Mouse (Mus musculus) brain, adult 2 months (tissue): ENCODE measurements at regions not wholly inside any gene's neighbourhood (a gene's known extent, or its start where the extent isn't known, plus 50 kb on each side); places are given as distances from the start of the nearest gene placed in this dataset.
A peak's percentile ranks its signal among the peaks of the same experiment; 100 is the strongest.

Experiments
- DNase-seq: peaks from one replicate; pipeline ENCODE4 v3.0.0; 2011; ENCODE audit warnings: low read depth, low spot score

DNA sequence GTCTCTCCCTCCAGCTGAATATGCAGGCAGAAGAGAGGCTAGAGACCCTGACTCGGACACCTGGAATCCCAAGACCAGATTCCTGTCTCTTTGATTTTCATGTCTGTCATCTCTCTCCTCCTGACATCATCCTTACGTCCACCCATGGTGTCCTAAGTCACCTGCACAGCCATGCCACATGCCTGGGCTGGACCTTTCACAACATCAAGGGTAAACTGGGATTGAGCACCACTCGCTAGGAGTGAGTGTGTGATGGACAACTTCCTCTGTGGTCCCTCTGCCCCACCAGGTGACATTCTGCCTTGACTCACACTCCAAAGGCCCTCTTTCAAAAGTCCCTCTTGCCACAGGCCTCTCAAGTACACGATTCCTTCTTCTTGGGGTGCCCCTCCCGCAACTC lies 244.1 kb downstream of the Bcl11b start:
- no peak for DNase-seq

DNA sequence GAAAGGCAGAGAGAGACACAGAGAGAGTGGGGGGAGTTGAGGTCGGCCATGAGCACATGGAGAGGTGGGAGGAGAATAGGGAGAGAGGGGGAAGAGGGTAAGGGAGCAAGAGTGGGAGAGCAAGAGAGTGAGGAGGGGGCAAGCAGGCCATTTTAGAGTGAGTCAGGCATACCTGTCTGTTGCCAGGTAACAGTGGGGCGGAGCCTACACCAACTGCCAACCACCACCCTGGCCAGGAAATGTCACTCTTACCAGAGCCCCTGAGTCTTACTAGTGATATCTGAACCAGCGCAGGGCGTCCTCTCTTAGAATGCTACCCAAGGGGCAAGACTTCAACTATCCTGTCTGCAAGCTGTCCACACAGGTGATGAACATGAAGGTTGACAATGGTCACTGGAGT lies 243.5 kb downstream of the Bcl11b start:
- DNase-seq: no peak

DNA sequence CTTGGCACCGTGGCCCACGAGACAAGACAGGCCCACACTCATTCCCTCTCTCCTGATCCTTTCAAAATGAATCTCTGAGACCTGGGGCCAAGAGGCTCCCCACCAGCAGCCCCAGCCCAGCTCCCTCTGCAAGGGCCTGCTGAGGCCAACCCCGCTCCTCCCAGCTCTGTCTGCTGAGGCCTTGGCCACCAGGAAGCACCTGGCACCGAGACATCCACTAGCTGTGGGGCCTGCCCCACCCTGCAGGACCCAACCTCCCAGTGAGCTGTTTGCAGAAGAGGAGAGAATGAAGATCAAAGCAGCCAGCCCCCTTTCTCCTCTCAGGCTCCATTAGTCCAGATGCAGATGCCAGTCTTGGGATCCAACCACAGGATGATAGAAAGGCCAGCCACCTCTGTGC lies 241.3 kb downstream of the Bcl11b start:
- no peak for DNase-seq

DNA sequence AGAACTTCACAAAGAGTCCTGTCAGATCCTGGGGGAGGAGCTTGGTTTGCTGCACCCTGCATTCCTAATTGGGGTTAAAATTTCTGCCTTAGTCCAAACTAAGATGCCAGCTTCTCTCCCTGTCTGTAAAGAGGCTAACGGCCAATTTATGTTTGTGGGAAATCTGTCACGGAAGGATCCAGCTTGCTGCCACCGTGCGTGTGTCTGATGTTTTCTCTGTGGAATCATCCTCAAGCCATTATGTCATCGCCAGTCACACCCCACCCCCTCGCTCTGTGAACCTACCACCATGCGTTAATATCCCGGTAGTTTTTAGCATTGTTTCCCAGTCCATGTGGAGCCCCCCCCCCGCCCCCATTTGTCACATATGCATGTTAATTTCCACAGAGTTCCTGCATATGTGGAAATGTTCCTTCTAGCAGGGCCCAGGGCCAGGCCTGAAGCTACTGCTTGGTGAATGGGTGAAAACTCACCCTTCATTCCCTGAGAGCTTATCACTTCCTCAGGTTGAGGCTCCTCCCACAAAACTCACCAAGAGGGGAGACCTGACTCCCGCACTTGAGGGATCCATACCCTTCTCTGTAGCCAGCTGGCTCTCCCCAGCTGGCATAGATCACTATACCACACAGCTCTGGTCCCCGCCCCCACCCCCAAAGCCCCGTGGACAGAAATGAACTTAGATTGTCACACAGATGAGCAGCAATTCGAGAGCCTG lies 233.4 kb downstream of the Bcl11b start:
- DNase-seq: no peak

DNA sequence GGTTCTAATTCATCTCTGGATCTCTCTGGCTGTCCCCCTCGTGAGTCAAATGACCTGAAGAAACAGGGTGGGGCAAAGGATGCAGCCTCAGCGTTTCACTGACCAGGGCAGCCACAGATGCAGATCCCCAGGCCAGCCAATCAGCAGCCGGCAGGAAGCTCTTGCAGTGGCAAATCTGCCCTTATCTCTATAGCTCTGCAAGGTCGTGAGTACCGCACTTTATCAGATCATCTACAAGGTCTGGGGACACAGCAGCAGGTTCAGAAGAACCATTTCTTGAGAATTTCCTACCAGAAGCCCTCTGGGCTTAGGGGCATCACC lies 232.9 kb downstream of the Bcl11b start:
- no peak for DNase-seq

DNA sequence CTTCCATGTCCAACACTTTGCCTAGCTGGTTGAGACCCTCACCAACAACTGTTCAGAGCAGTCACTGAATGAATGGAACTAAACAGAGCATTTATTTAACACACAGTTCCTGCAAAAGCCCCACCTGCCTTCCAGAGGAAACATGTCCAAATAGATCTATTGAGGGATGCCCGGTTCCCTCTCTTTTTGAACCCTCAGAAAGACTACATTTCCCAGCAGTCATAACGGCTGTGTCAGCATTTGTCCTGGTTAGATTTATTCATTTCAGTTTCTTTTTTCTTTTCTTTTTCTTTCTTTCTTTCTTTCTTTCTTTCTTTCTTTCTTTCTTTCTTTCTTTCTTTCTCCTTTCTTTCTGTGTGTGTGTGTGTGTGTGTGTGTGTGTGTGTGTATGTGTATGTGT lies 232.1 kb downstream of the Bcl11b start:
- no peak for DNase-seq

DNA sequence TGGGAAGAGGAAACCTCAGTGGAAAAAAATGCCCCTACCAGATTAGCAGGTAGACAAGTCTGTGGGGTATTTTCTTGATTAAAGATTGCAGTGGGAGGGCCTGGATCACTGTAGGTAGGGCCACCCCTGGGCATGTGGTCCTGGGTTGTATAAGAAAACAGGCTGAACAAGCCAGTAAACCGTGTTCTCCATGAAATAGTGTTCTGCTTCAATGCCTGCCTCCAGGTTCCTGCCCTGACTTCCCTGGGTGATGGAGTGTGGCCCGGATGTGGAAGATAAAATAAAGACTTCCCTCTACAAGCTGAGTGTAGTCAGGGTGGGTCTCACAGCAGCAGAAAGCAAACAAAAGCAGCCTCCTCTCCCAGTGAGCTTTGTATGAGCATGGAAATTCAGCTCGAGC lies 231.6 kb downstream of the Bcl11b start:
- DNase-seq: no peak

DNA sequence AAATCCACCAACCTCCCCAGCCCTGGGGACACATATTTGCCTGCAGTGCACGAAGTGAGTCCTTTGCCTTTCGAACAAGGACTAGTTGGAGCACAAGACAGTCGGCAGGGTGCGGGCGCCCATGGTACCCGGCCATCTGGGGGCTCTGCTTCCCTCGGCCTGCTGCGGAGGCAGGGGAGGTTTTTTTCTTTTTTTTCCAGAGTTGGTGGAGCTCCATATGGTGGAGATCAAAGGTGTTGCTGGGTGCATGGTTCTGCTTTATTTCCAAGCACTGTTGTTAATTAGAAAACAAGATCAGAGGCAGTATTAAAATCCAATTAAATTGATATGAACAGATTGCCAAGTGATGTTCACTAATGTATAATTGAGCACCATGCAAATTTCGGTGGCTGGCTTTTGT lies 225.4 kb downstream of the Bcl11b start:
- no peak for DNase-seq

DNA sequence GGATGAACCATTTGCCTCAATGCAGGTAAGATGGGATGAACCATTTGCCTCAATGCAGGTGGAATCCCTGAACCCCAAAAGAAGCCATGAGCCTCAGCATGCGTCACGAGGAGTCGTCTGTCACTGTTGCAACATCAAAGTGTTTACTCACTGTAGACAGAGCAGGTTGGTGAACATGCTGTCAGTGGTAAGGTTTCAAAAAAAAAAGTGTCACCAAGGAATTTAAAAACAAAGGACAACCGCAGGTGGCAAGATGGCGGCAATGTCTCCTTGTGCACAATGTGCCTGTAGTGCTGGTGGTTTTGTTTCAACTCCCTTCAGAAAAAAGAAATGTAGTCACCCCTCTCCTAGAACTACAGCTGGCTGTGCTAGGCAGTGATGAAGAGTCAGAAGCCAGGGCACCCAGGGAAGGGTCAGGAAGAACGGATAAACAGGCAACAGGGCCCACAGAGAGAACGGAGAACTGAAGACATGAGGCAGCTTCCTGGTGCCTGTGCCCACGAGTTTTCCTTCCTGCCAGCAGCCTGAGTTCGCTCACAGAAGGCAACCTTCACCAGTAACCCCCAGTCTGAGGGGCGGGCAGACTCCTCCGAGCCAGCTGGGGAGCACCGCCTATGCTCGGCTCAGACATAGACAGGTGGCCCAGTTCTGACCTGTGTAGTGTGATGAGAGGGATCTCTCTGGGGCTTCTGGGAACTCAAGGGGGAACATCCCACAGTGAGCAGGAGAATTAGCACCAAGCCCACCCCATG lies 223.9 kb downstream of the Bcl11b start:
- DNase-seq: no peak

DNA sequence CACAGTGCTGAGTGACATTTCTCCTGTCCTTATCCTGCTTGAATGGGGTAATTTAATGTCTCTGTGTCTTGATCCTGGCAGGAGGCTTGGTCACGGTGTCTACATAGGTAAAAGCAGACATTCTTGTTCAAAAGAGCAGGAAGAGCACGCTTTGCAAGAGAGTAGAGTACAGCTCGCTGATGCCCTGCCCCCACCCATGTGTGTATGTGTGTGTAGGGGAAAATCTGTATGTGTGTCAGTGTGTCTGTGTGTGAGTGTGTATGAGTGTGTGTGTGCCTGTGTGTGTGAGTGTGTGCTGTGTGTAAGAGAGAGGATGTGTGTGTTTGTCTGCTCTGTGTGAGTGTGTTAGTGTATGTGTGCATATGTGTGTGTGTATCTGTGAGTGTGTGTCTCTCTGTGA lies 221.3 kb downstream of the Bcl11b start:
- DNase-seq: no peak

DNA sequence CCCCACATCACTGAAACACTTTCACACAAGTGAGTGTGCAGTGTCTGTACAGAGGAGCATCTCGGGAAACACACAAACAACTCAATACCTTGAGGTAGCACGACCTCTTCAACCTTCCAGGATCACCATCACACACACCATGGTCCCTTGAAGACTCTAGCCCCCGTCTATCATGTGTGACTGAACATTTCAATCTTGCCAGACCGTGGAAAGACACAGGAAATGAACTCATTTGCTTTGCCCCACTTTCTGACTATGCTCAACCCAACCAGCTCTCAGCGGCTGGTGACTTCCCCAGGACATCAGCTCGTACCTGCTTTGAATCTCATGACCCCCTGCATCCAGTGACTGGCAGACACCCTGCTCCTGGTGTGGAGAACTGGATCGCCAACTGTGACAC lies 219.6 kb downstream of the Bcl11b start:
- DNase-seq: no peak

DNA sequence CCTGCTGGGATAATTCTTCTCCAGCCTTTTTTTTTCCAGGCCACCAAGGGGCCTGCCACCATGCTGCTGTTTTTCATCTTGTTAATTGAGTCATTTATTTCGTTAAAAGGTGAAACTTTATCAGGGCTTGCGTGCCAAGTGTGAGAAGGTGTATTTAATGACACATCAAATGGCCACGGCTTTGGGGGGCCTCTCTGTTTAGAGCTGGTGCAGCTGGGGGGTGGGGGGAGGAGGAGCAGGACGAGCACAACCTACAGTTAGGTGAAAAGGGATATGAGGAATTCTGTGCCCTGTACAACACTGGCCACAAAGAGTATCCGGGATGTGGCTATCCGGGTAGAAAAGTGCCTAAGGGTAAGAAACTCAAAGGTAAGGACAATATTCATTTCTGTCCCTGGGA lies 213.6 kb downstream of the Bcl11b start:
- no peak for DNase-seq

DNA sequence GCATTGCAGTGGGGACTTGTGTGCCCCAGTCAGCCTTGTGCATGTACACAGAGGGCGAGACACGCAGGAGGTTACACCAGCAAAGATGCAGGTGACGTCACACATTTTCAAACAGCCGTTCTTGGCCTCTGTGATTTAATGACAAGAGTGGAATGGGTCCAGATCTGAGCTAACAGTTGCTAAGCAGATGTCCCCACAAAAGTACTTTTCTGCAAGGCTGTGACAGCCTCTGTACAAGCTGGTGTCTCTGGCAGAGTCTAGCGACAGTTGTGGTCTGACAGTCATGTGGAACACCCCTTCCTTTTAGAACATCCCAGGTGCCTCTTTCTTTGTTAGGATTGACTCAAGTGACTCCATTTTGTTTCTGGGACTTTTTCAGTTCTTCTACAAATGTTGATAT lies 203.1 kb downstream of the Bcl11b start:
- peak; percentile 58 for DNase-seq

DNA sequence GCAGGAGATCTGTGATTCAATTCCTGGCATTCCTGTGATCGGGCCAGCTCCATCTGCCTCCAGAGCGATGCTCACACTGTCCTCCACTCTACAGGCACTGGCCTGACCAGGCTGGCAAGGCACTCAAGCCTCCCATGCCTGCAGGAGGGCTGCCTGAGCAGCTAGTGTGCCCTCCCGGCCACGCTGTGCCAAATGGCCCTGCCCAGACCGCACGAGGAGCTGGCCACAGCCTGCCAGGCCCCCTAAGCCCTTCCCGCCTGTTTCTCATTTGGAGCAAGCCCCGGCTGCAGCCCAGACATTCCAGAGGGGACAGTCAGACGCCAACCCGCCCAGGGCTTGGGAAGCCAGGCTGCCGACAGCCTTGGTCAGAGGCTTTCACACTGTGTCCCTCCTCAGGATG lies 195.8 kb downstream of the Bcl11b start:
- DNase-seq: peak; percentile 92

DNA sequence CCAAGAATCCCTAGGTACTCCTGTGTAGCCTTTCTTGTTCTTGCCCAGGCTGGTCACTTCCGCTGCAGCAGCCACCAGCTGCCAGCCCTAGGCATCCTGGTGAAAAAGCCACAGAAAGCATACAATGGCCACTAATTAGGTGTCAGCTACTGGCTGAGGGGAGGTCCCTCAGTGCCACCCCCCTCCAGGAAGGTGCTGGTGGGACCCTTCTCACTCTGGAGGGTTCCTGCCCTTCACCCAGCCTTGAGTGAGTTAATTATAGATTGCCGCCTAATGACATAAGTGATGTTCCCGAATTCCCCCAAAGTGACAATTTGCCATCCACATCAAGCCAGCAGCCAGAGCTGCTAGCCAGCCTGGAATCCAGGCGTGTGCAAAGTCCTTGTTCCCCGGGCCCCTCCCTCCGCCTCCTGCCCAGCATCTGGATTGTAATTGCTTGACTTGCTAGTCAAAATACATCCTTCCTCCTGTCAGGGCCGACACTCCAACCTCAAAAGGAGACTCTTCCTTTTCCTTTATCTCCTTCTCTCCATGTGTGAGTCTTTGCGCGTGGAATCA lies 195.2 kb downstream of the Bcl11b start:
- DNase-seq: no peak

DNA sequence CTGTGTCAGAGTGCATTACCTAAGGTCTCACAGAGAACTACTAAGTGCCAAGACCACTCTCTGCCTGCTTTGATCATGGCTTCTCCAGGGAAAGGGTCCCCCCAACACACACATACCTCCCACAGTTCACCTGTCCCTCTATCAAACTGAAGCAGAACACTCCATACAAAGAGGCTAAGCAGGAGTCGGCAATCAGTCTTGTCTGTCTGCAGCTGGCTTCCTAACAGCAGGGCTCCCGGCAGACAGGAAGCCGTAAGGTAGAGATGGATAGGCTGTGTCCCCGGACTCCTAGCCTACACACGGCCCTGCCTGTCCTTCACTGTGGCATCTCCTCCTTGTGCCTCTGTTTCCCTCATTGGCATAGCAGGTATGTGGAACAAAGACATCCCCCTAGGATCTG lies 192.2 kb downstream of the Bcl11b start:
- DNase-seq: no peak

DNA sequence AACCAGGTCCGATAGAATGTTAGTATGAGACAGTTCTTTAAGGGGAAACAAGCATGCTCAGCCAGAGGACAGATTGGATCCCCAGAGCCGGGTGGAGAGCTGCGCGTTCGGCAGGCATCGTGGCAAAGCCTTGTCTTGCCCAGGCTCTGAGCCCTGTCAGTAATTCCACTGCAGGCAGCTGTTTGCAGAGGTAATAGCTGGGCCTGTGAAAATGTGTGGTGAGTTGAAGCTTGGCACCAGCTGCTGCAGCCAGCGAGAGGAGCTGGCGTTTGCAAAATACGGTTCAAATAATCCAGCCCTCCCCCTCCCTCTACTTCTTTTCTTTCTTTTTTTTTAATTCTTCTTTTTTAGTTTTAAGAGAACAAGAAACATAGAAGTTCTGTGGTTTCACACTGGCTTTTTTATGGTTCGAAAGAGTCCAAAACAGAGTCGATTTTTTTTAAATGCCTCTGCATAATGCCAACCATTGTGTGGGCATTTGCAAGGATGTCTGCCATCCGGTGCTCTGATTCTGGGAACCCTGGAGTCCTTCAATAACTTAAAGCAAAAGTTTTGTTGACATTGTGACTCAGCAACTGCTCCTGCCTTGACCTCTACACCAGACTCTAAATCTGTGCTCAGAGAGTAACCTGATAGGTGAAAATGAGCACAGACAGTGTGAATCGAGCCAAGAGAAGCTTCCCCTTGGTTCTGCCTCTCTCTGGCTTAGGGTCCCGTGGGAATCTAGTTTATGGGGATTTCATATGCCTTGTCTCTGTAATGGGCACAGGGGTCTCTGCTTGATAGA lies 190.7 kb downstream of the Bcl11b start:
- peak; percentile 62 for DNase-seq

DNA sequence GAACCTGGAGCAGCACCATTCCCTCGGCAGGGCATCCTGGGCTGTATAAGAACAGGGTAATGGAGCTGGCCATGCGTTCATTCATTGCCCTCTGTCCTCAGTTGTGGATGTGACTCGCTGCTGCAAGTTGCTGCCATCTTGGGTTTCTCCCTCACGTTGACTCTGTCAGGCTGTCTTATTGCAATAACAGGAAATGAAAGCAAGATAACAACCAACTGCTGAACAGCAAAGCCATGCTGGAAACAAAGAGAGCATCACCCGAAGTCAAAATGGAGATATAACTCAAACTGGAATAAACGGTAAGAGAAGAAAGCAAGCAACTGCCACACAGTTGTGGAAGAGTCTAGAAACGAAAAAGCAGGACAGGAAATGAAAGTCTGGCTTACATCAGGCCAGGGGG lies 188.5 kb downstream of the Bcl11b start:
- DNase-seq: no peak

DNA sequence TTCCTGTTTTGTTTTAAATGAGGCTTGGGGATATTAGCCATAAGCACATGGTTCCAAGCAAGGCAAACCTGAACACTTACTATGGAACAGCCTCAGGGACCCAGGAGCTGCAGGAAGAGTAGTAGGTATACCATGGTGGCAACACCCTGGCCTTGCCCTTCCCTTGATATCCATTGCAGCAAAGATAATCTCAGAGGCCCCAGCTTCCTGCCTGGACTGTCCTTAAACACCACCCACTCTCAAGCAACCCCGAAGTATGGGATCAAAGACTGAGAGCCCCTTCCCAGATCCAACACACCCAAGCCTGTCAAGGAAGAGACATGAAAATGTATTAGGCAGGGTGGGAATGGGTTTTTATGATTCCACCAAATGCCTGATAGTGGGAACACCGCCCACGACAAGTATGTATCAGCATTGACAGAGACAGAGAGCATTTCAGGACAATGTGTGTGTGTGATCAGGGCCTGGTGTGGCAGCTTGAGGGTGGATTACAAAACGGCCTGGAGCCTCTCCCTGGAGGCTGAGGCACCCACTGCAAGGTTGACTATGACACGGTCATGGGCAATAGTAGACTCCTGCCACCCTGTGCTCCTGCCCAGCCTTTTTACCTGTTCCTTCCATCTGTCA lies 179.5 kb downstream of the Bcl11b start:
- peak; percentile 43 for DNase-seq

DNA sequence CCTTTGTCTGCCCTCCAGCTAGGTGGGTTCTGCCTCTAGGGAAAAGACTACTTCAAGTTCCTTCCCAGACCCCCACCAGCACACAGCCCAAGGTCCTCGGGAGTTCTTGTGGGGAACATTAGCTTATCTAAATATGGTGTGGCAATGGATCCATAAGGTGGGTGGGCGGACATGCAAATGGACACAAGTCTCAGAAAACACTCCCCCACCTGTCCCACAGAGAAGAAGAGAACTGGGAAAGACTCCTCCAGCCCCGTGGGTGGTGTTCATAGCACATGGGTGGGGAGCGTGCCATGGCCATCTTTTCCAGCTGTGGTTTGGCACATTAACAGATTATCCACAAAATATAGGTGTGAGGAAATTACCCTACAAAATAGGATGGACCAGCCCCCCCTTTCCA lies 177.5 kb downstream of the Bcl11b start:
- DNase-seq: peak; percentile 54

DNA sequence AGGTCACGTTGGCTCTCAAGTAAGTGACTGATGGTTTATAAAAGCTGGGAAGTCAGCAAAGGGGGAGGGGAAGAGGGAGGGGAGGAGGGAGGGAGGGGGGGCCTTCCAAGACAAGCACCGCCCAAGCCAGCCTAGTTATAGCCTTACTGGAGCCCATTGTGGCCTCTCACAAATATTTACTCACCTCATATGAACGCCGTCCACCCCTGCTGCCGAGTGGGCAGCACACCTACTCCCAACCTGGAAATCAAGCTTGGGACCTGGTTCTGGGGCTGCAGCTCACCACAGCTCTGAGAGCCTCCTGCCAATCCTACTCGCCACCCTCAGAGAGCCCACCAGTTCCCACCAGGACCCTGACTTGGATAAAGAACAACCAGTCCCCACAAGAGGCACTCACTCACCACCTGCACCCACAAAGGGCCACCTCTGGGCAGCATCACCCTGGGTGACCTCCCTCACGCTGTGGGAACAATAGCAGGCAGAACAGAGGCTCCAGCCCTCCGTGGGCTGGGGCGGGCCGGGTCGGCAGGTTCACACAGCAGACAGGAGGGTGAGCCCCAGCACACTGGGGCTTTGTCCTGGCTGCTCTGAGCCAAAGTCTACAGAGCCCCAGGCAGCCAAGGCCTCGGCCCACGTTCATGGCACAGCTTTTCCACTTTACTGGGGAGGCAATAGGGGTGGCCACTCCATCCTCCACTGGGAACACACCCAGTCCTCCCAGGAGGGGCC lies 171.8 kb downstream of the Bcl11b start:
- DNase-seq: no peak
